Comparison of ENCODE assay signal across 12 mouse cellular contexts in genomic region chr17:31901461-31902204, GRCm38 (mm10). TPM values are rescaled to one million over a fixed set of nuclear protein-coding genes. Genes with fewer than 3 reads are reported as not detected.
A peak's percentile ranks its signal among the peaks of the same experiment; 100 is the strongest.
DNase-seq lines count a peak whose midpoint lies in the region; ATAC-seq lines count a peak whose summit lies in the region.
"Had no signal": no experiment of that assay in that cellular context is flagged by ENCODE, and none has a peak within 500 bp of the region (broad histone marks: within the 10 kb centered on the region; RNA-seq: fewer than 3 reads in every experiment).

No protein-coding gene starts in this region.

- no peak overlapping the region for H3K4me3 ChIP-seq in heart, embryonic 14.5 days (ENCODE audit: control insufficient read depth in 1 of 2, insufficient read depth in 1 of 2, low read depth in 1 of 2, low read length in 2 of 2)
- H3K4me3 ChIP-seq: midbrain, embryonic 12.5 days had no signal

- no peaks in the 10 kb centered on the region for H3K27me3 ChIP-seq in heart, embryonic 14.5 days (ENCODE audit: control insufficient read depth, insufficient read depth, low read length)
- H3K27me3 ChIP-seq: midbrain, embryonic 12.5 days had no signal

- H3K9ac ChIP-seq in heart, embryonic 14.5 days (ENCODE audit: low read length), result no peak overlapping the region
- H3K9ac ChIP-seq: midbrain, embryonic 12.5 days had no signal

- no peaks in the 10 kb centered on the region for H3K36me3 ChIP-seq in heart, embryonic 14.5 days (ENCODE audit: control insufficient read depth, insufficient read depth, low read length)
- H3K36me3 ChIP-seq: midbrain, embryonic 12.5 days had no signal

- H3K4me1 ChIP-seq in heart, embryonic 14.5 days (ENCODE audit: control insufficient read depth in 2 of 2, insufficient read depth in 2 of 2, low read length in 2 of 2), result peaks cover 26 to 28% of the 10 kb centered on the region in 2 experiments
- H3K4me1 ChIP-seq: midbrain, embryonic 12.5 days had no signal

- no peak overlapping the region for H3K4me2 ChIP-seq in heart, embryonic 14.5 days (ENCODE audit: low read length)
- H3K4me2 ChIP-seq: midbrain, embryonic 12.5 days had no signal

- peak overlapping the region; percentile 15 to 60; a peak in 3 of 4 replicates for H3K27ac ChIP-seq in heart, embryonic 14.5 days (replicated peaks in 1 of 2; ENCODE audit: control insufficient read depth in 1 of 2, insufficient read depth in 1 of 2, low read depth in 2 of 2, low read length in 2 of 2)
- H3K27ac ChIP-seq: midbrain, embryonic 12.5 days had no signal

- WGBS in heart, embryonic 14.5 days, result 21% methylated on average over 11 of the region's 11 CpGs

- intact Hi-C loops in gastrocnemius, postnatal 14 days (cut with DNase I; ENCODE audit: low total_unique reads), result no loop called here

- H3K9me3 ChIP-seq in heart, embryonic 14.5 days (ENCODE audit: control insufficient read depth, low read length), result no peaks in the 10 kb centered on the region
- H3K9me3 ChIP-seq: midbrain, embryonic 12.5 days had no signal

- ATAC-seq in heart, embryonic 14.5 days (ENCODE audit: insufficient number of reproducible peaks, insufficient read depth, low FRiP score, low read depth), result no peak

- DNase-seq in gastrocnemius, postnatal 14 days, result peak; percentile 27
- no peak for DNase-seq in gastrocnemius, adult 8-10 months (ENCODE audit: low spot score in 2 of 2)
- DNase-seq in kidney, postnatal 4 days, result peak; percentile 32 to 52
- DNase-seq in lung, postnatal 36 days, result peak; percentile 83
- DNase-seq in left cerebral cortex, adult 9 months (ENCODE audit: low spot score in 2 of 2), result no peak
- no peak for DNase-seq in cerebellum, adult 9-10 months
- no peak for DNase-seq in right cerebral cortex, postnatal 14 days
- DNase-seq: layer of hippocampus, adult 9-11 months; retina, postnatal 1 day; thymus, postnatal 14 days had no signal

RNA-seq across cellular contexts. Expression of gene Sik1, which starts 46.0 kb away (rescaled TPM):
- total RNA-seq in gastrocnemius, postnatal 14 days (2021), result 10 to 100 TPM; 18.1 to 18.6 TPM
- 10 to 100 TPM in 2 of 4 experiments, 1 to 10 TPM in 2; 7.8 to 22.8 (median 13.9) TPM for total RNA-seq in gastrocnemius, adult 8-10 months (2022)
- 16.6 and 20.3 TPM in 2 replicates for polyA plus RNA-seq in heart, embryonic 14.5 days (2014; fragmentation: Nextera tagmentation; extraction: Ambion mirVana)

Comparison
In these comparisons a context has a peak if more than half of its experiments do, and no peak if none do; other contexts are left out.
1. DNase-seq: peak in gastrocnemius, postnatal 14 days (single experiment), kidney, postnatal 4 days (2 of 2) and lung, postnatal 36 days (single experiment); none in gastrocnemius, adult 8-10 months (0 of 2), left cerebral cortex, adult 9 months (0 of 2), cerebellum, adult 9-10 months (single experiment) and right cerebral cortex, postnatal 14 days (single experiment).